Mouse (Mus musculus) layer of hippocampus, adult 11-12 months (tissue): ENCODE data around the gene Amdhd2.
A peak's percentile ranks its signal among the peaks of the same experiment; 100 is the strongest.
"Not testable (repeated sequence)": the region's sequence is repeated elsewhere in the genome, so short reads cannot be mapped to it uniquely, and the experiment has no call there.

Source experiments
- DNase-seq: peaks from one replicate; pipeline ENCODE4 v3.0.0; 2022; ENCODE audit warnings: low spot score

Gene Amdhd2

GRCm38 (mm10) chr17:24156394-24156793, 7.2 kb downstream of the Amdhd2 start:
- DNase-seq = no peak

DNA sequence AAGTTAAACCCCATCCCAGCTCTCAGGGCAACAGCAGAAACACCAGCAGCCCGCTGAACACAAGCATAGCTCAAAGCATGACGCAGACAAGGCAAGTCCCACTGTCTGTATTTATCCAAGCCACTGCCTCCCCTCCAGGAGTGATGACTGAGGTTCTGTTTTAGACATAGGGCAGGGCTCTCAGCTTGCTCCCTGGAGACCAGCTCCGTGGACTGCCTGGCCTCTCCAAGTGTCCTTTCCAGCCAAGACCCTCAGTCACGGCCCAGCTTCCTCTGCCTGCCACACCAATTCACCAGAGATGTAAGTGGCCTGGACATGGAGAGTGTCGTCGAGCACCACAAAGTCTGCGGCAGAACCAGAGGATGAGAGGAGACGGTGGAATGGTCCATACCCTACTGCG, 7.8 kb downstream of the Amdhd2 start:
- DNase-seq = no peak

DNA sequence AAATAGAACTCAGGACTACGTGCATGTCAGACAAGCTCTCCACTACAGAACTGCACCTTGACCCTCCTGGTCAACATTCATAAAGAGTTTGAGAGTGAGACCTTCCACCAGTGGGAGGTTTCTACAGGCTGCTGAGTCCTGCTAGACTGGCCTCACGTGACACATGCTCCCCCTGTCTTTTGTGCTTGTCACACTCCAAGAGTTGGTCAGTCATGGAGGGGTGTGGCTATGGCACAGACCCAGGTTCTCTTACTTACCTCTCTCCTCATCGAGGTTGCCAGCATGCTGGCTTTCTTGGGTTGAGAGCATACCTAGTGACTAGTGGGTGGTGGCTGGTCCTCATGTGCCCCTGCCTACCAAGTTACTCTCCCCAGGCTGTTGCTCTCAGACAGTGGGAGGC, 9.1 kb downstream of the Amdhd2 start:
- no peak for DNase-seq

GRCm38 (mm10) chr17:24151890-24152563, 11.5 kb downstream of the Amdhd2 start:
- DNase-seq = peak; percentile 83

- no peak for DNase-seq
These were observed 12.2 kb downstream of the Amdhd2 start for GRCm38 (mm10) chr17:24151382-24151781.

DNA sequence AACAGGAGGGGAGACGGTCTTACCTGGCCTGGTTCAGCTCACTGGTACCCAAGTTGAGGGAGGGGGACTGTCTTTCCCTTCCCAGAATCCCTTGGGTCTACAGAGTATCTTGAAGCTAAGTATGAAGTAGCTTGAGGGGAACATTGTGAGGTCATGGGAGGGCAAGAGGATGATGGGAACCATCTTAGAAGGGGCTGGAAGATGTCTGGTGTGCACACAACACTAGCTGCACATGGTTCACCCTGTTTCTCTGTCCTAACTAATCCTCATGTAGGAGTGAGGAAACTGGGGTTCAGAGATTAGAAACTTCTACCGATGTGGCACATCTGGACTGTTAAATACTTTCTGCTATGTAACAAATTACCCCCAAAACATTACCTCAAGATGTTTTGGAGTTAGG, 12.7 kb downstream of the Amdhd2 start, which contains the start of gene Pdpk1:
Gene Pdpk1, minus strand, starts transcription at position 101 of the 400 bp plus-strand sequence.
- DNase-seq = no peak

DNA sequence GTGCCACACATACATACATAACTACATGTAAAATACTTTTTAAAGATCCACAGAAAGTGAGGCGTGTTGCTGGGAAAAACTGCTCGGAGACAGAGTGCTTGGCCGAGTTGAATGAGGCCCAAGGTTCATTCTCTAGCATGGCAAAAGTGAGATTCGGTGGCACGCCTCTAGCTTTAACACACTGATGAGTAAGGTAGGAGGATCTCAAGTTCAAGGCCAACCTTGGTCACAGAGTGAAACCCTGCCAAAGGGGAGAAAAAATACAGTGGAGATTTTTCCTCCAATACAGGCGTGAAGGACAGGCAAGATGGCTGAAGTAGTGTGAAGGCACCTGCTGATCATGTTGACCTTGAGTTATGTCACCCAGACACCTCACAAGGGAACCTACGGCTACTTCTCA, 14.1 kb downstream of the Amdhd2 start:
- no peak for DNase-seq

DNA sequence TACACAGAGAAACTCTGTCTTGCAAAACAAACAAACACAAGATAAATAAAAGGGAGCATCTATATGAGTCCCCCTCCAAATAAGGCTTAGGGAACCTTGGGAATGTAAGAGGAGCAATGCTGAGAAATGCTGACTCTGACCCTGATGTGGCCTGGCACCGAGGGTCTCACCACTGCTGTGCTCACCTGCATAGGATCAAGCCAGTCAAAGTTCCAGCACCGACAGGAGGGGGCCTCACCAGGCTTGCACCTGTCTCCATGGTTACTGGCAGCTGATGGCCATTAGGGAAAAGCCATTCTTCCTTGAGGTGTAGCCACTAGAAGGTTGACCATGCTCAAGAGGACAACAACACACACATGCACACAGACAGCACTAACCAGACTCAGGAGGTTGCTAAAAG, 20.7 kb downstream of the Amdhd2 start:
- no peak for DNase-seq

DNA sequence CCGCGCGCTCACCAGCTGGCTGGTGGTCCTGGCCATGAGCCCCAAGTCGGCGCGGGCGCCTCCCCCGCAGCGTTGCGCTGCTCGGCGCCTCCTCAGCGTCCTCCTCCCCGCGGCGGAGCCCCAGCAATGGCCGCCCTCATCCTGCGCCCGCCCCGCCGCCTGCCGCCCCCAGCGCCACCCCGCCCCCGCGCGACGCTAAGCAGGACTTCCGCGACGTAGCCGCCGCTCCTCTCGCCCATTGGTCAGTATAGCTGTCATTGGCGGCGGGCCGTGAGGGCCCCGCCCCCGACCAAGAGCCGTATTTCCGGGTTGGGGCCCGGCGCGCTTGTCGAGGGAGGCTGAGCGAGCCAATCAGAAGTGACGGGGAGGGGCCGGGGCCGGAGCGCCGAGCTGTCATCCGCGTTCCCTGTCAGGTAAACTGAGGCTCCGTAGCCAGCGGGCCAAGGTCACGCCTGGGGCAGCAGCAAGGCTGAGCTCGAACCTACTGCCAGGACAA, 22.1 kb downstream of the Amdhd2 start:
- peak; percentile 98 for DNase-seq

GRCm38 (mm10) chr17:24140845-24141424, 22.6 kb downstream of the Amdhd2 start:
- DNase-seq = no peak

GRCm38 (mm10) chr17:24139968-24140367, 23.6 kb downstream of the Amdhd2 start:
- DNase-seq = no peak

- DNase-seq = no peak
These were observed 24.3 kb downstream of the Amdhd2 start for GRCm38 (mm10) chr17:24139256-24139655.

- DNase-seq = no peak
These were observed 26.2 kb downstream of the Amdhd2 start for GRCm38 (mm10) chr17:24137226-24137880.

DNA sequence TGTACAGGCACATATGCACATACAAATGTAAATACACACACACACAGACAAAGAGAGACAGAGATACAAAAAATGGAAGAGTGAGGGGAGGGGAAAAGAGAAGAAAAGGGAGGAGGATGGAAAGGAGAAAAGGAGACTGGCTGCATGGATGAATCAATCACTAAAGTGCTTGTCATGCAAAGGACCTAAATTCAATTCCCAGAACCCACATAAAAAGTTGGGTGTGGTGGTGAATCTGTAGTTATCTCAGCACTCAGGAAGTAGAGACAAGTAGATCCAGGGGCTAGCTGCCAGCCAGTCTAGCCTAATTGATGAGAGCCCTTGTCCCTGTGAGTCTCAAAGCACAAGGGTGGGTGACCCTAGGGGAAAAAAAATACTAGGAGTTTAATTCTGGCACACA, 29.5 kb downstream of the Amdhd2 start:
- no peak for DNase-seq

- not testable (repeated sequence) for DNase-seq
These were observed 30.6 kb downstream of the Amdhd2 start for GRCm38 (mm10) chr17:24132919-24133318.

- no peak for DNase-seq
These were observed 32.0 kb downstream of the Amdhd2 start for GRCm38 (mm10) chr17:24131570-24131969.

DNA sequence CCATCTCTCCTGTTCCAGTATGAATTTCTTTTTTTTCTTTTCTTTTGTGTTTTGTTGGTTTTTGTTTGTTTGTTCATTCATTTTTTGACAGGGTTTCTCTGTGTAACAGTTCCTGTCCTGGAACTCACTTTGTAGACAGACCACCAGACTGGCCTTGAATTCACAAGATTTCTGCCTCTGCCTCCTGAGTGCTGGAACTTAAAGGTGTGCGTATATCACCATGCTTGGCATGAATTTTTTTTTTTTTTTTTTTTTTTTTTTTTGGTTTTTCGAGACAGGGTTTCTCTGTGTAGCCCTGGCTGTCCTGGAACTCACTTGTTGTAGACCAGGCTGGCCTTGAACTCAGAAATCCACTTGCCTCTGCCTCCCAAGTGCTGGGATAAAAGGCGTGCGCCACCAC, 34.3 kb downstream of the Amdhd2 start:
- not testable (repeated sequence) for DNase-seq

GRCm38 (mm10) chr17:24127592-24127991, 36.0 kb downstream of the Amdhd2 start:
- no peak for DNase-seq

- DNase-seq = no peak
These were observed 36.8 kb downstream of the Amdhd2 start for GRCm38 (mm10) chr17:24126801-24127200.

GRCm38 (mm10) chr17:24119446-24119845, 44.1 kb downstream of the Amdhd2 start:
- DNase-seq = no peak

DNA sequence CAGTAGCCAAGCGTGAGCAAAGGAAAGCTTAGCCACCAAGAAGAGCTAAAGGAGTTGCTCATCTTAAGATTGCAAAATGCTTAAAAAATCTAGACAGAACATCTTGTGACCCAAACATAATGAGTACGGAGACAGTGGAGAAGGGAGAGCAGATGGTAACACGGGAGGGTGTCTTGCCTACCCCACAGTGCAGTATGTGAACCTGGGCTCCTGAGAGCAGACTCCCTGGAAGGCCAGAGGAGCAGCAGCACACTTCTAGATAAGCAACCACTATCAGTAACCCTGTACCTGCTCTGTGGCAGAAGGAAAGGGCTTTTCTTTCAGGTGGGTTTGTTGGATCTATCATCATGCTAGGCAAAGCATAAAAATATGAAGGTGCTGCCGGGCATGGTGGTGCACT, 50.5 kb downstream of the Amdhd2 start:
- DNase-seq = peak; percentile 25

DNA sequence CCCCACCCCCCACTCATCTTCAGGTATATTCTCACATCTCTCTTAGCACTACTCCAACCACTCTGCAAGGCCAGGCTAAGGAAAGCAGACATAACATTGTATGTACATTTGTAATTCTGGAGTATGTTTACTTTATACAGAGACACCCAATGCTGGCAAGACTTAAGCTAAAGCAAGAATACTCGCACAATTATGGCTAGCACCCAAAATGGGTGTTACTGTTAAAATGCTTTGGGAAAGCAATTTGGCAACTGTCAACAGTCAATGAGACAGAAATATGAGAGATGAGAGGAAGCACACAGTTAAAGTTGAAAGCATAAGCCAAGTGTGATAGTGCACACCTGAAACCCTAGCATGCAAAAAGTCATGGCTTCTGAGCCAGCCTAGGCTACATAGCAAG, 52.3 kb downstream of the Amdhd2 start:
- no peak for DNase-seq

DNA sequence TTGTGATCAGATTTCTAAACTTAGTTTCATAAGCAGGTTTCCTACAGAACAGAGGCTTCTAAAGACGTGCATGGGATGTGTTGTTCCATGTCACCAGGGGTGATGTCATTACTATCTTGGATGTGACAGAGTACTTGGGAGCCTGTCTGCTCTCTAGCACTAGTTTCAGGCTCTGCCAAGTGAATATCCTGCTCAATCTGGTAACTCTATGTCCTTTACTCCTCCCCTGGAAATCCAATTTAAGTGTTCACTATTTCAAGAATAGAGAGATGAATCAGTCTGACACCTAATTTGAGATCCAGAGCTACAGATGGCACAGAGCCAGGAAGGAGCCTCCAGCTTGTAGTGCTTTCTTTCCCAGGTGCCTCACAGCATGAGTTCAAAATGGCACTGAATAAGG, 54.7 kb downstream of the Amdhd2 start:
- DNase-seq = peak; percentile 22
